Mouse (Mus musculus): ENCODE measurements around the gene Pde9a. TPM values are rescaled to one million over a fixed set of nuclear protein-coding genes. Genes with fewer than 3 reads are reported as not detected.
A peak's percentile ranks its signal among the peaks of the same experiment; 100 is the strongest.

The Pde9a gene
- polyA plus RNA-seq (2014; fragmentation: Nextera tagmentation; extraction: Ambion mirVana) = 61.0 and 76.0 TPM in 2 replicates

- H3K4me1 ChIP-seq (replicated peaks; ENCODE audit: control insufficient read depth, insufficient read depth, low read length) = peaks cover 50% of the 10 kb centered on the region
- WGBS = under 1% methylated on average over 48 of the region's 56 CpGs
- H3K4me2 ChIP-seq (ENCODE audit: low read length) = peak within 1 kb of the TSS; percentile 74
- DNase-seq (ENCODE audit: low spot score) = peak; percentile 85
- H3K36me3 ChIP-seq (ENCODE audit: control insufficient read depth, insufficient read depth, low read length) = no peaks in the 10 kb centered on the region
- H3K9ac ChIP-seq (ENCODE audit: low read length) = peak within 1 kb of the TSS; percentile 77
- no peaks in the 10 kb centered on the region for H3K27me3 ChIP-seq (replicated peaks; ENCODE audit: control insufficient read depth, insufficient read depth, low read length)
- H3K9me3 ChIP-seq (ENCODE audit: control insufficient read depth, low read length) = no peaks in the 10 kb centered on the region
- peak within 1 kb of the TSS; percentile 82 for H3K27ac ChIP-seq (ENCODE audit: low read depth)
- ATAC-seq (replicated peaks; ENCODE audit: low FRiP score, low TSS enrichment, low read depth) = peak; percentile 83
- H3K4me3 ChIP-seq (ENCODE audit: low read depth, low read length) = peak within 1 kb of the TSS; percentile 80
Observed at GRCm38 (mm10) chr17:31385671-31386665, at the start of gene Pde9a. TSS of gene Pde9a (plus strand) at chr17:31386210.

- H3K9ac ChIP-seq (ENCODE audit: low read length) = no peak overlapping the region
- no peak overlapping the region for H3K27ac ChIP-seq (ENCODE audit: low read depth)
- H3K36me3 ChIP-seq (ENCODE audit: control insufficient read depth, insufficient read depth, low read length) = no peaks in the 10 kb centered on the region
- H3K27me3 ChIP-seq (replicated peaks; ENCODE audit: control insufficient read depth, insufficient read depth, low read length) = no peaks in the 10 kb centered on the region
- DNase-seq (ENCODE audit: low spot score) (no peak), ATAC-seq (replicated peaks; ENCODE audit: low FRiP score, low TSS enrichment, low read depth) (no peak)
- H3K9me3 ChIP-seq (ENCODE audit: control insufficient read depth, low read length) = no peaks in the 10 kb centered on the region
- no peak overlapping the region for H3K4me3 ChIP-seq (ENCODE audit: low read depth, low read length)
- no peak overlapping the region for H3K4me2 ChIP-seq (ENCODE audit: low read length)
- 90% methylated on average over 2 of the region's 2 CpGs for WGBS
- H3K4me1 ChIP-seq (replicated peaks; ENCODE audit: control insufficient read depth, insufficient read depth, low read length) = no peaks in the 10 kb centered on the region
Observed at GRCm38 (mm10) chr17:31339769-31340168, 46.2 kb upstream of the Pde9a start.

- no peaks in the 10 kb centered on the region for H3K9me3 ChIP-seq (ENCODE audit: control insufficient read depth, low read length)
- 77% methylated on average over 6 of the region's 6 CpGs for WGBS
- no peak for ATAC-seq (replicated peaks; ENCODE audit: low FRiP score, low TSS enrichment, low read depth)
Observed at GRCm38 (mm10) chr17:31342191-31342590, 43.8 kb upstream of the Pde9a start.

DNA sequence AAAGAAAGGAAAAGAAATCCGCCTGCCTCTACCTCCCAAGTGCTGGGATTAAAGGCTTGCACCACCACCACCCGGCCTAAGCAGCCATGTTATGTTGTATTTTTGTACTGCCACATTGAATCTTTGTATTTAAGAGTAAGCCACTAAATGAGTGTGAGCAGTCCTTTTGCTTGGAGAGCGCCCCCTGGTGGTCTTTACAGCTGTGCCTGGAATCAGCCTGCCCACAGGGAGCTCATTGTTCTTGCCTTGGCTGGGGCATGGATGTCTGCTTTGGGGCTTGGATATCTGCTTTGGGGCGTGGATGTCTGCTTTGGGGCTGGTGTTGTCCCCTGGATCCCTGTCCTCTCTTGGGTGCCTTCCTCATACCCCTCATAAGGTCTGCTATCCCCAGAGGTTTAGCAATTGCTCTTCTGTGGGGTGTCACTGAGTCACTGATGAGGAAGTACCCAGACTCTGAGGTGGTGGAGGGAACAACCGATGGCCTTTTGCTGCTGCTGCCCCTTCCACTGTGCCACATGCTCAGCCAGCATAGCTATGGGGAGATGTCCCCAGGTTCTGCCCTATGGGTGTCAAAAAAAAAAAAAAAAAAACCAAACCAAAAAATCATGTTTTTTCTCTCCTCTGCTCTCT, 41.7 kb upstream of the Pde9a start:
- Histone ChIP-seq H3K9ac (ENCODE audit: low read length) (no peak overlapping the region), H3K4me1 (replicated peaks; ENCODE audit: control insufficient read depth, insufficient read depth, low read length) (no peaks in the 10 kb centered on the region), H3K27me3 (replicated peaks; ENCODE audit: control insufficient read depth, insufficient read depth, low read length) (no peaks in the 10 kb centered on the region), H3K36me3 (ENCODE audit: control insufficient read depth, insufficient read depth, low read length) (no peaks in the 10 kb centered on the region), H3K27ac (ENCODE audit: low read depth) (no peak overlapping the region), H3K4me2 (ENCODE audit: low read length) (no peak overlapping the region), H3K4me3 (ENCODE audit: low read depth, low read length) (no peak overlapping the region), H3K9me3 (ENCODE audit: control insufficient read depth, low read length) (no peaks in the 10 kb centered on the region)
- ATAC-seq (replicated peaks; ENCODE audit: low FRiP score, low TSS enrichment, low read depth) (no peak), DNase-seq (ENCODE audit: low spot score) (peak; percentile 87)
- WGBS = 46% methylated on average over 5 of the region's 5 CpGs

More at GRCm38 (mm10) chr17:31342191-31342590, 43.8 kb upstream of the Pde9a start:
- no peaks in the 10 kb centered on the region for H3K27me3 ChIP-seq (replicated peaks; ENCODE audit: control insufficient read depth, insufficient read depth, low read length)
- no peak overlapping the region for H3K27ac ChIP-seq (ENCODE audit: low read depth)
- H3K36me3 ChIP-seq (ENCODE audit: control insufficient read depth, insufficient read depth, low read length) = no peaks in the 10 kb centered on the region
- no peak overlapping the region for H3K4me2 ChIP-seq (ENCODE audit: low read length)
- no peak overlapping the region for H3K4me3 ChIP-seq (ENCODE audit: low read depth, low read length)
- no peaks in the 10 kb centered on the region for H3K4me1 ChIP-seq (replicated peaks; ENCODE audit: control insufficient read depth, insufficient read depth, low read length)
- DNase-seq (ENCODE audit: low spot score) = no peak
- no peak overlapping the region for H3K9ac ChIP-seq (ENCODE audit: low read length)

DNA sequence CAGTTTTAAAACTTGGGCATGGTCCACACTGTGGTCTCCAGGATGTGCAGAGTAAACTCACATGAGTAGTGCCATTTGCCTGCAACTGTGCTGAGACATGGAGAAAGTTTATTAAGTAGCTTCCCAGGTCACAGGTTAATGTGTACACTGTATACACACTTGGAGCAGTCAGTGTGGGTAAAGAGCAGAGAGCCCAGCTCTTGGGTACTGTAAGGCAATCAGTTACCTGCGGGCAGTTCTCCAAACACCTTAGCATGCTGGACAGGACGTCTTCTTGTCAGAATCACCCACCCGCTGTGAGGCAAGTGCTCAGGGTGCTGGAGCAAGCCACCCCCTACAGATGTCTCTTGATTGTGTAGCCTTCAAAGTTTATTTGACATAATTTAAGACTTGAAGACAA, 41.2 kb upstream of the Pde9a start:
- 54% methylated on average over 3 of the region's 3 CpGs for WGBS
- ATAC-seq (replicated peaks; ENCODE audit: low FRiP score, low TSS enrichment, low read depth) = no peak

GRCm38 (mm10) chr17:31348129-31348528, 37.9 kb upstream of the Pde9a start:
- Histone ChIP-seq H3K4me1 (replicated peaks; ENCODE audit: control insufficient read depth, insufficient read depth, low read length) (no peaks in the 10 kb centered on the region), H3K36me3 (ENCODE audit: control insufficient read depth, insufficient read depth, low read length) (no peaks in the 10 kb centered on the region), H3K27me3 (replicated peaks; ENCODE audit: control insufficient read depth, insufficient read depth, low read length) (no peaks in the 10 kb centered on the region), H3K9me3 (ENCODE audit: control insufficient read depth, low read length) (no peaks in the 10 kb centered on the region), H3K4me2 (ENCODE audit: low read length) (no peak overlapping the region), H3K4me3 (ENCODE audit: low read depth, low read length) (no peak overlapping the region), H3K27ac (ENCODE audit: low read depth) (no peak overlapping the region), H3K9ac (ENCODE audit: low read length) (no peak overlapping the region)
- WGBS = 82% methylated on average over 5 of the region's 5 CpGs
- DNase-seq (ENCODE audit: low spot score) (no peak), ATAC-seq (replicated peaks; ENCODE audit: low FRiP score, low TSS enrichment, low read depth) (no peak)

More for the DNA sequence above, 41.2 kb upstream of the Pde9a start:
- Histone ChIP-seq H3K27ac (ENCODE audit: low read depth) (no peak overlapping the region), H3K4me1 (replicated peaks; ENCODE audit: control insufficient read depth, insufficient read depth, low read length) (no peaks in the 10 kb centered on the region), H3K4me3 (ENCODE audit: low read depth, low read length) (no peak overlapping the region), H3K9me3 (ENCODE audit: control insufficient read depth, low read length) (no peaks in the 10 kb centered on the region), H3K27me3 (replicated peaks; ENCODE audit: control insufficient read depth, insufficient read depth, low read length) (no peaks in the 10 kb centered on the region), H3K9ac (ENCODE audit: low read length) (no peak overlapping the region), H3K4me2 (ENCODE audit: low read length) (no peak overlapping the region), H3K36me3 (ENCODE audit: control insufficient read depth, insufficient read depth, low read length) (no peaks in the 10 kb centered on the region)
- DNase-seq (ENCODE audit: low spot score) = no peak

GRCm38 (mm10) chr17:31349388-31349787, 36.6 kb upstream of the Pde9a start:
- no peaks in the 10 kb centered on the region for H3K4me1 ChIP-seq (replicated peaks; ENCODE audit: control insufficient read depth, insufficient read depth, low read length)
- no peaks in the 10 kb centered on the region for H3K9me3 ChIP-seq (ENCODE audit: control insufficient read depth, low read length)
- no peaks in the 10 kb centered on the region for H3K27me3 ChIP-seq (replicated peaks; ENCODE audit: control insufficient read depth, insufficient read depth, low read length)
- no peak overlapping the region for H3K27ac ChIP-seq (ENCODE audit: low read depth)
- H3K9ac ChIP-seq (ENCODE audit: low read length) = no peak overlapping the region
- no peak for DNase-seq (ENCODE audit: low spot score)
- WGBS = 78% methylated on average over 12 of the region's 12 CpGs
- no peak overlapping the region for H3K4me3 ChIP-seq (ENCODE audit: low read depth, low read length)
- H3K36me3 ChIP-seq (ENCODE audit: control insufficient read depth, insufficient read depth, low read length) = no peaks in the 10 kb centered on the region
- no peak for ATAC-seq (replicated peaks; ENCODE audit: low FRiP score, low TSS enrichment, low read depth)
- no peak overlapping the region for H3K4me2 ChIP-seq (ENCODE audit: low read length)

- H3K27ac ChIP-seq (ENCODE audit: low read depth) = no peak overlapping the region
- no peaks in the 10 kb centered on the region for H3K36me3 ChIP-seq (ENCODE audit: control insufficient read depth, insufficient read depth, low read length)
- H3K4me3 ChIP-seq (ENCODE audit: low read depth, low read length) = no peak overlapping the region
- ATAC-seq (replicated peaks; ENCODE audit: low FRiP score, low TSS enrichment, low read depth) (no peak), DNase-seq (ENCODE audit: low spot score) (no peak)
- H3K27me3 ChIP-seq (replicated peaks; ENCODE audit: control insufficient read depth, insufficient read depth, low read length) = no peaks in the 10 kb centered on the region
- no peak overlapping the region for H3K4me2 ChIP-seq (ENCODE audit: low read length)
- no peak overlapping the region for H3K9ac ChIP-seq (ENCODE audit: low read length)
- H3K4me1 ChIP-seq (replicated peaks; ENCODE audit: control insufficient read depth, insufficient read depth, low read length) = no peaks in the 10 kb centered on the region
- WGBS = 76% methylated on average over 8 of the region's 8 CpGs
- H3K9me3 ChIP-seq (ENCODE audit: control insufficient read depth, low read length) = no peaks in the 10 kb centered on the region
Observed at GRCm38 (mm10) chr17:31351984-31352383, 34.0 kb upstream of the Pde9a start.
